Mouse (Mus musculus): ENCODE data around the gene Emc9. TPM values are rescaled to one million over a fixed set of nuclear protein-coding genes. Genes with fewer than 3 reads are reported as not detected.

Emc9 gene
- polyA plus RNA-seq, 1 experiment from 2014 or later, result 39.2 TPM

DNA sequence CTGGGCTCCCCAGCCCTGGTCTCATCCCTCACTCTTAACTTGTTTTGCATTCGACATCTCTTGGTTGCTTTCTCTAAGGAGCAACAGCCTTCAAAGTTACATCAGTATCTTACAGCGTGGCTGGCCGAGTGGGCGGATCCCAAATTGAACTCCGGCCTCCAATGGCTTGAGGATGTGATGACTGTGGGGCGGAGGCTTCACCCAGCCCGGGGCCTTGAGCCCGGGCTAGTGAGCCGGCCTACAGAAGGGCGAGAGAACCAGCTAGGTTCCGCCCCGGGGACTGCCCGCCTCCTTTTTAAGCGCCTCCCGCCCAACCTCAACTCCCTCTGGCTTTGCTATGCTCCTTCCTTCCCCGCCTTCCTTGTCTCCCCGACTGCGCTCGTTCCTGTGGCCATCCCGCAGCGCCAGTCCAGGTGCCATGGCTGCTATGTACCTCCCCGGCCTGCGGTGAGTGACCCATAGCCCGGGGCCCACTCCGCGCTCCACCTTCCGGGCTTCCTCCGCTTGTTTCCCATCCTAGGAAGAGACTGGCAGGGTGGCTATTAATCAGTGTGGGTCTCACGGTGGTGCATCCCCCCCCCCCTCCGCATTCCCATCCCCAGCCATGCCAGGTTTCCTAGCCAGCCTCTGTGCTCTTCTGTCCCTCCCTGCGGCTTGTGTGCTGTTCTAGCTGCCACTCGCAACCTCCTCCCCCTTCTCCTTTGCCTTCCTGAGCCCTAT lies 44.9 kb downstream of the Emc9 start, which contains the start of gene Pck2:
Gene Pck2 (plus strand): TSS at position 200 of the 720 bp plus-strand sequence.
- Histone ChIP-seq H3K27me3 (ENCODE audit: control insufficient read depth, insufficient read depth, low read length) (no peaks in the 10 kb centered on the region), H3K9ac (peak within 1 kb of the TSS; percentile 79), H3K4me3 (replicated peaks; ENCODE audit: low read length) (peak within 1 kb of the TSS; percentile 59), H3K9me3 (ENCODE audit: control insufficient read depth, low read length) (no peaks in the 10 kb centered on the region), H3K27ac (peak within 1 kb of the TSS; percentile 72), H3K4me2 (replicated peaks) (peak within 1 kb of the TSS; percentile 94), H3K36me3 (replicated peaks; ENCODE audit: control insufficient read depth, insufficient read depth) (0 out of 2 replicates have a peak, but pooled peaks cover 5% of the 10 kb centered on the region), H3K4me1 (replicated peaks; ENCODE audit: control insufficient read depth, insufficient read depth, low read length) (peaks cover 12% of the 10 kb centered on the region)
- ATAC-seq (ENCODE audit: low FRiP score) (peak; percentile 85), DNase-seq (ENCODE audit: low spot score) (peak; percentile 69)
- WGBS, result under 1% methylated on average over 32 of the region's 32 CpGs

DNA sequence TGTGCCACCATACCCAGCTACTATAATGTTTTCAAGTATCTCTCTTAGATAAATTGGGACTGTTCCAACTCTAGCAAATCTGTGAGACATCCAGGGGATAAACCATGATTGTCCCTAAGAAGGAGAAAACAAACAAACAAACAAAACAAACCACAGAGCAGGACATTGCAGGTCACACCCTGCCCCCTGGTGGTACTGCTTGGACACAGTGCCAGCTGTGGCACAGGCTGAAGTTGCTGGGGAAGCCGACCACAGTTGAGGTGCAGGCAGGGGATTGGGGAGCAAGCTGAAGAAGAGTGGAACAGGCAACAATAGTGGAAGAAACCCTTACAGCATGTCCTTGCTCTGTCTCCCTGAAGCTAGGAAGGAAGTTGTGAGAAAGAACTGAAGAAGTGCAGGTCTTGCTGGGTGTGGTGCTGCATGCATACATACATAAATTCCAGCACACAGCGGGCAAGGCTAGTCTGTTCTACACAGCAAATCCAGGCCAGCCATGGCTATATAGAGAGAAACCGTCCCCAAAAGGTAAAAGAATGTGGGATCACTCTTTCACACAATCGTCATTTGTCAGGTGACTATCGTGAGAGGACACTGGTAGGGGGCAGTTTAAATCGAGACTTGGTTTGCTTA lies 48.9 kb downstream of the Emc9 start:
- peaks cover 9% of the 10 kb centered on the region for H3K4me1 ChIP-seq (replicated peaks; ENCODE audit: control insufficient read depth, insufficient read depth, low read length)
- H3K27ac ChIP-seq, result no peak overlapping the region
- no peaks in the 10 kb centered on the region for H3K27me3 ChIP-seq (ENCODE audit: control insufficient read depth, insufficient read depth, low read length)
- H3K9me3 ChIP-seq (ENCODE audit: control insufficient read depth, low read length), result no peaks in the 10 kb centered on the region
- no peak overlapping the region for H3K4me3 ChIP-seq (replicated peaks; ENCODE audit: low read length)
- 59% methylated on average over 6 of the region's 6 CpGs for WGBS
- H3K9ac ChIP-seq, result no peak overlapping the region
- peak; percentile 60 for DNase-seq (ENCODE audit: low spot score)
- no peaks in the 10 kb centered on the region for H3K36me3 ChIP-seq (replicated peaks; ENCODE audit: control insufficient read depth, insufficient read depth)
- no peak overlapping the region for H3K4me2 ChIP-seq (replicated peaks)
- ATAC-seq (ENCODE audit: low FRiP score), result no peak

Other genes with a start within 250 kb of the Emc9 start
- gene Dhrs4, start 106.5 kb downstream of the Emc9 start, polyA plus RNA-seq (2014; fragmentation: Nextera tagmentation; extraction: Ambion mirVana), result 12.4 and 14.1 TPM in 2 replicates
- 30.0 and 31.1 TPM in 2 replicates for gene Carmil3, start 94.7 kb downstream of the Emc9 start, polyA plus RNA-seq (2014; fragmentation: Nextera tagmentation; extraction: Ambion mirVana)
- 3.2 and 4.2 TPM in 2 replicates for gene Cpne6, start 74.9 kb downstream of the Emc9 start, polyA plus RNA-seq (2014; fragmentation: Nextera tagmentation; extraction: Ambion mirVana)
- gene Nrl, start 60.3 kb downstream of the Emc9 start, polyA plus RNA-seq (2014; fragmentation: Nextera tagmentation; extraction: Ambion mirVana), result 0.10 and 0.17 TPM in 2 replicates
- gene Pck2, start 45.0 kb downstream of the Emc9 start, polyA plus RNA-seq (2014; fragmentation: Nextera tagmentation; extraction: Ambion mirVana), result 17.5 and 19.2 TPM in 2 replicates
- gene Dcaf11, start 25.3 kb downstream of the Emc9 start, polyA plus RNA-seq (2014; fragmentation: Nextera tagmentation; extraction: Ambion mirVana), result 107 and 112 TPM in 2 replicates
- gene A730061H03Rik, start 24.9 kb downstream of the Emc9 start, polyA plus RNA-seq (2014; fragmentation: Nextera tagmentation; extraction: Ambion mirVana), result 1.4 TPM in 1 of 2 replicates, not detected in the other
- gene Fitm1, start 9.7 kb downstream of the Emc9 start, polyA plus RNA-seq (2014; fragmentation: Nextera tagmentation; extraction: Ambion mirVana), result 0.27 TPM in 1 of 2 replicates, not detected in the other
- 192 and 207 TPM in 2 replicates for gene Psme1, start 7.2 kb downstream of the Emc9 start, polyA plus RNA-seq (2014; fragmentation: Nextera tagmentation; extraction: Ambion mirVana)
- gene Psme2, start 5.8 kb upstream of the Emc9 start, polyA plus RNA-seq (2014; fragmentation: Nextera tagmentation; extraction: Ambion mirVana), result 152 and 179 TPM in 2 replicates
- 12.5 and 20.4 TPM in 2 replicates for gene Rnf31, start 6.4 kb upstream of the Emc9 start, polyA plus RNA-seq (2014; fragmentation: Nextera tagmentation; extraction: Ambion mirVana)
- 7.4 and 8.0 TPM in 2 replicates for gene Irf9, start 18.3 kb upstream of the Emc9 start, polyA plus RNA-seq (2014; fragmentation: Nextera tagmentation; extraction: Ambion mirVana)
- gene Rec8, start 32.7 kb upstream of the Emc9 start, polyA plus RNA-seq (2014; fragmentation: Nextera tagmentation; extraction: Ambion mirVana), result 8.6 and 9.0 TPM in 2 replicates
- gene Ipo4, start 50.7 kb upstream of the Emc9 start, polyA plus RNA-seq (2014; fragmentation: Nextera tagmentation; extraction: Ambion mirVana), result 110 and 114 TPM in 2 replicates
- 1.5 and 2.8 TPM in 2 replicates for gene Gm49378, start 52.6 kb upstream of the Emc9 start, polyA plus RNA-seq (2014; fragmentation: Nextera tagmentation; extraction: Ambion mirVana)
- 58.9 and 68.0 TPM in 2 replicates for gene Tm9sf1, start 58.5 kb upstream of the Emc9 start, polyA plus RNA-seq (2014; fragmentation: Nextera tagmentation; extraction: Ambion mirVana)
- 0.31 and 0.33 TPM in 2 replicates for gene Tssk4, start 64.9 kb upstream of the Emc9 start, polyA plus RNA-seq (2014; fragmentation: Nextera tagmentation; extraction: Ambion mirVana)
- gene Mdp1, start 75.2 kb upstream of the Emc9 start, polyA plus RNA-seq (2014; fragmentation: Nextera tagmentation; extraction: Ambion mirVana), result 70.4 and 71.0 TPM in 2 replicates
- 35.8 and 40.8 TPM in 2 replicates for gene Gmpr2, start 86.6 kb upstream of the Emc9 start, polyA plus RNA-seq (2014; fragmentation: Nextera tagmentation; extraction: Ambion mirVana)
- gene Nedd8, start 86.8 kb upstream of the Emc9 start, polyA plus RNA-seq (2014; fragmentation: Nextera tagmentation; extraction: Ambion mirVana), result 544 and 612 TPM in 2 replicates
- 24.3 and 25.1 TPM in 2 replicates for gene Tinf2, start 96.5 kb upstream of the Emc9 start, polyA plus RNA-seq (2014; fragmentation: Nextera tagmentation; extraction: Ambion mirVana)
- gene Tgm1, start 128.6 kb upstream of the Emc9 start, polyA plus RNA-seq (2014; fragmentation: Nextera tagmentation; extraction: Ambion mirVana), result 0.14 and 0.25 TPM in 2 replicates
- gene Rabggta, start 137.0 kb upstream of the Emc9 start, polyA plus RNA-seq (2014; fragmentation: Nextera tagmentation; extraction: Ambion mirVana), result 46.2 and 48.8 TPM in 2 replicates
- 70.8 and 72.3 TPM in 2 replicates for gene Dhrs1, start 160.4 kb upstream of the Emc9 start, polyA plus RNA-seq (2014; fragmentation: Nextera tagmentation; extraction: Ambion mirVana)
- 31.4 and 33.0 TPM in 2 replicates for gene Nop9, start 160.4 kb upstream of the Emc9 start, polyA plus RNA-seq (2014; fragmentation: Nextera tagmentation; extraction: Ambion mirVana)
- not detected in 2 replicates for gene Cideb, start 173.2 kb upstream of the Emc9 start, polyA plus RNA-seq (2014; fragmentation: Nextera tagmentation; extraction: Ambion mirVana)
- gene Ltb4r2, start 176.1 kb upstream of the Emc9 start, polyA plus RNA-seq (2014; fragmentation: Nextera tagmentation; extraction: Ambion mirVana), result 0.36 and 0.70 TPM in 2 replicates
- gene Ltb4r1, start 180.7 kb upstream of the Emc9 start, polyA plus RNA-seq (2014; fragmentation: Nextera tagmentation; extraction: Ambion mirVana), result 0.20 TPM in 1 of 2 replicates, not detected in the other
- 5.0 and 5.8 TPM in 2 replicates for gene Adcy4, start 198.8 kb upstream of the Emc9 start, polyA plus RNA-seq (2014; fragmentation: Nextera tagmentation; extraction: Ambion mirVana)
- gene Ripk3, start 203.6 kb upstream of the Emc9 start, polyA plus RNA-seq (2014; fragmentation: Nextera tagmentation; extraction: Ambion mirVana), result 1.8 and 2.9 TPM in 2 replicates
- 9.4 and 10.1 TPM in 2 replicates for gene Nfatc4, start 237.8 kb upstream of the Emc9 start, polyA plus RNA-seq (2014; fragmentation: Nextera tagmentation; extraction: Ambion mirVana)